Mouse (Mus musculus): ENCODE data around the gene Luzp4. TPM values are rescaled to one million over a fixed set of nuclear protein-coding genes. Genes with fewer than 3 reads are reported as not detected.

Luzp4 gene
- not detected in 2 replicates for polyA plus RNA-seq (2012; rRNA removed)

DNA sequence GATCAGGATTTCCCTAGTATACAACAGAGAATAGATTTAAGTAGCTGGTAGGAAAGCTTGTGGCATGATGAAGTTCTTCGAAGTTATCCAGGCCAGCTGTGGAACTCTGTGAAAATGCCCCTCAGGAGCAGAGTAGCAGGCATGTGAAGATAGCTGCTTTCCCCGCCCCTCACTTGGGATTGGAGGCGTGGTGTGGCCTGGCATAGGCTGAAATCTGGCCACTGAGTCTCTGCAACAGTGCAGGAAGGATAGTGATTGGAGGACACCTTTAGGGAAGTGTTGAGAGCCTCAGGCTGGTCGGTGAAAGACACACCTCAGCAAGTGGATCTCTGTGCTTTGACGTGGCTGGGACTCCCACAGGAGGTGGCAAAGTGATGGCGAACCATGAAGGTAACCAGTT is at the start of gene Luzp4:
TSS of gene Luzp4 (plus strand) at position 301 of the 400 bp plus-strand sequence.

Other genes with a start within 250 kb of the Luzp4 start
- gene Gm8334, start 242.5 kb upstream of the Luzp4 start, polyA plus RNA-seq (2012; rRNA removed) = not detected in 2 replicates
- not detected in 2 replicates for gene Gm15127, start 194.0 kb upstream of the Luzp4 start, polyA plus RNA-seq (2012; rRNA removed)
- gene Ott, start 216.6 kb downstream of the Luzp4 start, polyA plus RNA-seq (2012; rRNA removed) = not detected in 2 replicates